Mouse (Mus musculus): ENCODE results near the gene Ciz1. TPM values are rescaled to one million over a fixed set of nuclear protein-coding genes. Genes with fewer than 3 reads are reported as not detected.

The Ciz1 gene
- polyA plus RNA-seq, 1 experiment from 2014 or later: 57.0 TPM

- no peak overlapping the region for H3K4me2 ChIP-seq (ENCODE audit: low read depth)
- H3K9me3 ChIP-seq (ENCODE audit: control insufficient read depth, low read length): no peaks in the 10 kb centered on the region
- H3K4me1 ChIP-seq (ENCODE audit: control insufficient read depth, insufficient read depth, low read length): peaks cover 8% of the 10 kb centered on the region
- H3K27me3 ChIP-seq (ENCODE audit: control insufficient read depth, insufficient read depth, low read length): no peaks in the 10 kb centered on the region
- DNase-seq (ENCODE audit: low spot score) (no peak), ATAC-seq (ENCODE audit: insufficient read depth, low FRiP score, low TSS enrichment) (no peak)
- no peak overlapping the region for H3K9ac ChIP-seq (ENCODE audit: low read length)
- H3K36me3 ChIP-seq (ENCODE audit: control insufficient read depth, insufficient read depth, low read length): no peaks in the 10 kb centered on the region
- no peak overlapping the region for H3K4me3 ChIP-seq (ENCODE audit: low read depth, low read length)
- WGBS: 81% methylated on average over 7 of the region's 7 CpGs
- no peak overlapping the region for H3K27ac ChIP-seq (ENCODE audit: low read depth, low read length)
Measured at GRCm38 (mm10) chr2:32325342-32325741, 26.8 kb upstream of the Ciz1 start.

- Histone ChIP-seq H3K4me3 (ENCODE audit: low read depth, low read length) (no peak overlapping the region), H3K27me3 (ENCODE audit: control insufficient read depth, insufficient read depth, low read length) (no peaks in the 10 kb centered on the region), H3K9ac (ENCODE audit: low read length) (no peak overlapping the region), H3K27ac (ENCODE audit: low read depth, low read length) (no peak overlapping the region), H3K4me1 (ENCODE audit: control insufficient read depth, insufficient read depth, low read length) (peaks cover 8% of the 10 kb centered on the region), H3K4me2 (ENCODE audit: low read depth) (no peak overlapping the region), H3K9me3 (ENCODE audit: control insufficient read depth, low read length) (no peaks in the 10 kb centered on the region), H3K36me3 (ENCODE audit: control insufficient read depth, insufficient read depth, low read length) (no peaks in the 10 kb centered on the region)
- DNase-seq (ENCODE audit: low spot score) (no peak), ATAC-seq (ENCODE audit: insufficient read depth, low FRiP score, low TSS enrichment) (no peak)
- 90% methylated on average over 4 of the region's 4 CpGs for WGBS
Measured at GRCm38 (mm10) chr2:32327200-32327599, 24.9 kb upstream of the Ciz1 start.

- DNase-seq (ENCODE audit: low spot score) (peak; percentile 50), ATAC-seq (ENCODE audit: insufficient read depth, low FRiP score, low TSS enrichment) (no peak; the same call in 1 of the 2 replicates)
- 13% methylated on average over 13 of the region's 13 CpGs for WGBS
- Histone ChIP-seq H3K27me3 (ENCODE audit: control insufficient read depth, insufficient read depth, low read length) (no peaks in the 10 kb centered on the region), H3K9me3 (ENCODE audit: control insufficient read depth, low read length) (no peaks in the 10 kb centered on the region), H3K27ac (ENCODE audit: low read depth, low read length) (no peak overlapping the region), H3K36me3 (ENCODE audit: control insufficient read depth, insufficient read depth, low read length) (no peaks in the 10 kb centered on the region; the same call in 1 of the 2 replicates), H3K4me3 (ENCODE audit: low read depth, low read length) (no peak overlapping the region), H3K9ac (ENCODE audit: low read length) (no peak overlapping the region), H3K4me1 (ENCODE audit: control insufficient read depth, insufficient read depth, low read length) (peaks cover 8% of the 10 kb centered on the region), H3K4me2 (ENCODE audit: low read depth) (no peak overlapping the region)
Measured at GRCm38 (mm10) chr2:32328911-32329460, 23.1 kb upstream of the Ciz1 start.

- H3K27ac ChIP-seq (ENCODE audit: low read depth, low read length): no peak overlapping the region
- H3K9ac ChIP-seq (ENCODE audit: low read length): no peak overlapping the region
- H3K4me3 ChIP-seq (ENCODE audit: low read depth, low read length): no peak overlapping the region
- H3K4me2 ChIP-seq (ENCODE audit: low read depth): no peak overlapping the region
- H3K36me3 ChIP-seq (ENCODE audit: control insufficient read depth, insufficient read depth, low read length): no peaks in the 10 kb centered on the region; the same call in 1 of the 2 replicates
- no peaks in the 10 kb centered on the region for H3K9me3 ChIP-seq (ENCODE audit: control insufficient read depth, low read length)
- H3K4me1 ChIP-seq (ENCODE audit: control insufficient read depth, insufficient read depth, low read length): peaks cover 8% of the 10 kb centered on the region
- H3K27me3 ChIP-seq (ENCODE audit: control insufficient read depth, insufficient read depth, low read length): no peaks in the 10 kb centered on the region
- DNase-seq (ENCODE audit: low spot score) (peak; percentile 27), ATAC-seq (ENCODE audit: insufficient read depth, low FRiP score, low TSS enrichment) (no peak)
- WGBS: 39% methylated on average over 6 of the region's 6 CpGs
Measured at GRCm38 (mm10) chr2:32329531-32329930, 22.6 kb upstream of the Ciz1 start.

- Histone ChIP-seq H3K36me3 (ENCODE audit: control insufficient read depth, insufficient read depth, low read length) (peaks cover 2% of the 10 kb centered on the region; the same call in 1 of the 2 replicates), H3K27me3 (ENCODE audit: control insufficient read depth, insufficient read depth, low read length) (no peaks in the 10 kb centered on the region), H3K4me2 (ENCODE audit: low read depth) (no peak overlapping the region), H3K4me3 (ENCODE audit: low read depth, low read length) (no peak overlapping the region), H3K4me1 (ENCODE audit: control insufficient read depth, insufficient read depth, low read length) (peaks cover 8% of the 10 kb centered on the region), H3K9me3 (ENCODE audit: control insufficient read depth, low read length) (no peaks in the 10 kb centered on the region), H3K27ac (ENCODE audit: low read depth, low read length) (no peak overlapping the region), H3K9ac (ENCODE audit: low read length) (no peak overlapping the region)
- DNase-seq (ENCODE audit: low spot score) (no peak), ATAC-seq (ENCODE audit: insufficient read depth, low FRiP score, low TSS enrichment) (no peak)
- 86% methylated on average over 5 of the region's 5 CpGs for WGBS
Measured at GRCm38 (mm10) chr2:32332159-32332558, 20.0 kb upstream of the Ciz1 start.

- no peak overlapping the region for H3K9ac ChIP-seq (ENCODE audit: low read length)
- no peak for DNase-seq (ENCODE audit: low spot score)
- H3K4me2 ChIP-seq (ENCODE audit: low read depth): no peak overlapping the region
- no peaks in the 10 kb centered on the region; the same call in 1 of the 2 replicates for H3K27me3 ChIP-seq (ENCODE audit: control insufficient read depth, insufficient read depth, low read length)
- ATAC-seq (ENCODE audit: insufficient read depth, low FRiP score, low TSS enrichment): no peak
- peaks cover 2% of the 10 kb centered on the region; the same call in 1 of the 2 replicates for H3K36me3 ChIP-seq (ENCODE audit: control insufficient read depth, insufficient read depth, low read length)
- H3K27ac ChIP-seq (ENCODE audit: low read depth, low read length): no peak overlapping the region
- H3K4me3 ChIP-seq (ENCODE audit: low read depth, low read length): no peak overlapping the region
- H3K9me3 ChIP-seq (ENCODE audit: control insufficient read depth, low read length): no peaks in the 10 kb centered on the region
- no peaks in the 10 kb centered on the region for H3K4me1 ChIP-seq (ENCODE audit: control insufficient read depth, insufficient read depth, low read length)
- WGBS: 52% methylated on average over 15 of the region's 15 CpGs
Measured at GRCm38 (mm10) chr2:32335888-32336287, 16.2 kb upstream of the Ciz1 start.

- Histone ChIP-seq H3K27me3 (ENCODE audit: control insufficient read depth, insufficient read depth, low read length) (no peaks in the 10 kb centered on the region; the same call in 1 of the 2 replicates), H3K9ac (ENCODE audit: low read length) (no peak overlapping the region), H3K36me3 (ENCODE audit: control insufficient read depth, insufficient read depth, low read length) (peaks cover 2% of the 10 kb centered on the region; the same call in 1 of the 2 replicates), H3K9me3 (ENCODE audit: control insufficient read depth, low read length) (no peaks in the 10 kb centered on the region), H3K4me2 (ENCODE audit: low read depth) (no peak overlapping the region), H3K27ac (ENCODE audit: low read depth, low read length) (no peak overlapping the region), H3K4me1 (ENCODE audit: control insufficient read depth, insufficient read depth, low read length) (no peaks in the 10 kb centered on the region), H3K4me3 (ENCODE audit: low read depth, low read length) (no peak overlapping the region)
- DNase-seq (ENCODE audit: low spot score) (no peak), ATAC-seq (ENCODE audit: insufficient read depth, low FRiP score, low TSS enrichment) (no peak)
- 36% methylated on average over 26 of the region's 26 CpGs for WGBS
Measured at GRCm38 (mm10) chr2:32339912-32340642, 12.1 kb upstream of the Ciz1 start.

- DNase-seq (ENCODE audit: low spot score): no peak
- no peaks in the 10 kb centered on the region for H3K36me3 ChIP-seq (ENCODE audit: control insufficient read depth, insufficient read depth, low read length)
- no peak overlapping the region for H3K9ac ChIP-seq (ENCODE audit: low read length)
- H3K9me3 ChIP-seq (ENCODE audit: control insufficient read depth, low read length): no peaks in the 10 kb centered on the region
- WGBS: 83% methylated on average over 13 of the region's 13 CpGs
- no peak overlapping the region for H3K4me3 ChIP-seq (ENCODE audit: low read depth, low read length)
- no peaks in the 10 kb centered on the region for H3K4me1 ChIP-seq (ENCODE audit: control insufficient read depth, insufficient read depth, low read length)
- no peak for ATAC-seq (ENCODE audit: insufficient read depth, low FRiP score, low TSS enrichment)
- no peaks in the 10 kb centered on the region; the same call in 1 of the 2 replicates for H3K27me3 ChIP-seq (ENCODE audit: control insufficient read depth, insufficient read depth, low read length)
- H3K27ac ChIP-seq (ENCODE audit: low read depth, low read length): no peak overlapping the region
- H3K4me2 ChIP-seq (ENCODE audit: low read depth): no peak overlapping the region
Measured at GRCm38 (mm10) chr2:32340836-32341633, 11.1 kb upstream of the Ciz1 start.
